Mouse (Mus musculus) testis, postnatal 10 days (tissue): ENCODE results near the gene Hadhb.

Source experiments
- DNase-seq: peaks from one replicate; pipeline ENCODE4 v3.0.0; 2021; ENCODE audit warnings: low spot score

Gene Hadhb

DNA sequence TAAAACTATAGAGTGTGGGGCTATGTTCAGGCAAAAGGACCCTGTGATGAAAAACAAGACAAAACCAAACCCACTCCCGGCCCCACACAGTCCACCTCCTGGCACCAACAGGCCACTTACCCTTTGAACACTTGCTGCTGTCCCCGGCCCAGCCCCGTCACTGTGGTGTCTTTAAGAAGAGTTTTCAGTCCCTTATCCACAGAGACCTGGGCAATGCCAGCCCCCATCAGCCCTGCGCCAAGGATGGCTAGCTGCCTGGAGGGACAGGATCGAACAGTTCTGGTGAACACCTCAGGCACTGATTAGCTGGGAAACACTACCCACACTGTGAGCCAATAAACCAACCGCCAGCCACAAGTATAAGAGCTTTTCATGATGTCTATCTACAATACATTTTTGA is 26.4 kb upstream of the Hadhb start:
- DNase-seq = no peak

- DNase-seq = no peak
Observed at GRCm38 (mm10) chr5:30131246-30131645, 23.8 kb upstream of the Hadhb start.

- DNase-seq = no peak
Observed at GRCm38 (mm10) chr5:30132173-30132572, 22.9 kb upstream of the Hadhb start.

GRCm38 (mm10) chr5:30135711-30136231 is 19.3 kb upstream of the Hadhb start:
- no peak for DNase-seq

- no peak for DNase-seq
Observed at GRCm38 (mm10) chr5:30137271-30137670, 17.8 kb upstream of the Hadhb start.

DNA sequence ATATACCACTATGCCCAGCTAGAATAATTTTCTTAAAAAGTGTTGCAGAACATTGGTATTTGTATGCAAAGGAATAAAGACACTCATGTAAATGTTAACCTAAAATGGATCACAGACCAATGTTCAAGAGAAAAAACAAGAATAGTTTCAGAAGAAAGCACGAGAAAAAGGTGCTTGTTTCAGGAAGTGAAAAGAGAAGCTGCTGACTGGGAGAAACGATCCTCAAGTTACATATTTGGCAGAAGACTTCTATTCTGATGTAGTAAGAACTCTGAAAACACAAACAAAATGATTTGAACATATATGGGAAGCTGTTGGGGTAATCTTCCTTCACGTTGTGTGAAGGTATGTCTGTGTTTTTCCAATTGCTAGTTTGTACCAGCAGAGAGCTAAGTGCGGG is 16.9 kb upstream of the Hadhb start:
- no peak for DNase-seq

DNA sequence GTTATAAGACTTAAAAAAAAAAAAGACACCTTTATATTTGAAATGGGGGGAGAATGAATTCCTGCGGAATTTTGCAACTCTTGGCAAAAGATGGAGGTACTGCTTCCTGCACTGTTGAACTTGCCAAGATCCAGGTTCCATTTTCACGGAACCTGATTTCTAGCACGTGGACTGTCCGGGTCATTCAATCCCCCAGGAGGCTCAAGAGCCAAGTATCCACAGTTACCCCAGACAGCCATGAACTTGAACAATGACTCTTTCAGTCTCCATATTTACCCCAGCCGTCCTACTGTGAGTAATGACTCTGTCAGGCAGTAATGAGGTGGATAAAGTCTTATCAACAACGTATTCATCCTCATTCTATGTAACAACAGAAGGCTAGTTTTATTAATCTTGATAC is 8.5 kb upstream of the Hadhb start:
- no peak for DNase-seq

DNA sequence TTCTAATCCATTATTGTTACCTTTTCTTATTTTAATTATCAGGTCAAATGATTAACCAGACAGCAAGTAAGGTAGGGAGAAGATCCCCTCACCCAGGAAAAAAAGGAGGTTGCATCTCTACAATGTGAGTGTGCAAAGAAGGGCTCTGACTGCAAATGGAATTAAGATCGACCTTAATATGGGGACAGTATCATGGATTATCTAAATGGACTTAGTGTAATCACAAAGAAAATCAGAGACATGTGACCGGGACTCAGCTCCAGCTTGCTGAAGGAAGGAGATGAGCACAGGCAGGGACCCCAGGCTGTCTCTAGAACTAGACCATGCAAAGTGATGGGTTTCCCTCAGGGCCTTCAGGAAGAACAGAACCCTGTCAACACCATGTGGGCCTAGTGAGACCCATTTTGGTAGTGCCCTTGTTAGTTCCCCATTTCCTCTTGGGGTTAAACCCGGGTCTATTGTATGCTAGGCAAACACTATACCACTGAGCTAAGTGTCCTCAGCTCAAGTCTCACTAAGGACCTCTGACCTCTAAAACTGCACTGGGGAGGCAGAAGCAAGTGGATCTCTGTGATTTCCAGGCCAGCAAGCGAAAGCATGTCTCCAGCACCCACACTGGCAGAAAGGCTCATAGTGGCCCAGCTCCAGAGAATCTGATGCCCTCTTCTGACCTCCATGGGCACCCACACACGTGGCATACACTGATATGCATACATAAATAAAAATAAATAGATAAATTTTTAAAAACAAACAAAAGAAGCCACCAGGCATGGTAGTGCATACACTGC is 6.7 kb upstream of the Hadhb start:
- no peak for DNase-seq

- DNase-seq = no peak
Observed at GRCm38 (mm10) chr5:30152007-30152406, 3.0 kb upstream of the Hadhb start.

- no peak for DNase-seq
Observed at GRCm38 (mm10) chr5:30152413-30152812, 2.6 kb upstream of the Hadhb start.

GRCm38 (mm10) chr5:30153222-30153621 is 1.8 kb upstream of the Hadhb start:
- no peak for DNase-seq

DNA sequence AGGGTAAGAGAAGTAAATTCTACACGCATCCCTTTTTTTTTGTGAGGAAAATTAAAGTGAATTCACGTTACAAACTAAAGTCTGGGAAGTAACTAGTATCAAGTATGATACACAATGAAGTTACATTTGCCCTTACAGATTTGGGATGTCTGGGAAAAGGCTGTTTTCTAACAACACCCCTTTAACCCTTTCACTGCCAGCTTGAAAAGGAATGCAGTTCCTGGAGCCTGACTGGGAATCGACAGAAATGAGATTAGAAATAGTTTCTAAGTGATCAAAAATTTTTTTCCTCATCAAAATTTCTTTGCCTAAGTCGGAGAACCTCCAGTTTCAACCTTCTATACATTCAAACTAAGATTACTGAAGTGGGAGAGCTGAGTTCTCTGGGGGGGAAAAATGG is 1.0 kb upstream of the Hadhb start:
- DNase-seq = no peak

GRCm38 (mm10) chr5:30155395-30155792 is 346 bp downstream of the Hadhb start:
- no peak for DNase-seq

- no peak for DNase-seq
Observed at GRCm38 (mm10) chr5:30155821-30156629, 977 bp downstream of the Hadhb start.

GRCm38 (mm10) chr5:30159601-30160000 is 4.6 kb downstream of the Hadhb start:
- no peak for DNase-seq

GRCm38 (mm10) chr5:30161836-30162235 is 6.8 kb downstream of the Hadhb start:
- no peak for DNase-seq

DNA sequence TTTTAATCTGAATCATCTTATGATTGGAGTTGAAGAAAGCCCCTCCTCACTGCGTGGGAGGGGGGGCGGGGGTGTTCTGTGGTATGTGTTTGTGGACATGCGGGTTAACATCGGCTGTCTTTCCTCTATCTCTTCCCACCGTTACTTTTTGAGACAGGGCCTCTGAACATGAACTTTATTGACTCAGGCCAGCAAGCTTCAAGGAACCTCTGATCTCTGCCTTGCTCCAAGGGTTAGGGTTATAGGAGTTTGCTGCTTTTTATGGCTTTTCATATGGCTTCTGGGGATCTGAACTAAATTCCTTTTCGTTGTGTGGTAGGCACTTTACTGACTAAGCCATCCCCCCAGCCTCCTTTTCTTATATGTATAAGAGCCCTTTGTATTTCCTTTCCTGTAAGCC is 7.3 kb downstream of the Hadhb start:
- DNase-seq = no peak

DNA sequence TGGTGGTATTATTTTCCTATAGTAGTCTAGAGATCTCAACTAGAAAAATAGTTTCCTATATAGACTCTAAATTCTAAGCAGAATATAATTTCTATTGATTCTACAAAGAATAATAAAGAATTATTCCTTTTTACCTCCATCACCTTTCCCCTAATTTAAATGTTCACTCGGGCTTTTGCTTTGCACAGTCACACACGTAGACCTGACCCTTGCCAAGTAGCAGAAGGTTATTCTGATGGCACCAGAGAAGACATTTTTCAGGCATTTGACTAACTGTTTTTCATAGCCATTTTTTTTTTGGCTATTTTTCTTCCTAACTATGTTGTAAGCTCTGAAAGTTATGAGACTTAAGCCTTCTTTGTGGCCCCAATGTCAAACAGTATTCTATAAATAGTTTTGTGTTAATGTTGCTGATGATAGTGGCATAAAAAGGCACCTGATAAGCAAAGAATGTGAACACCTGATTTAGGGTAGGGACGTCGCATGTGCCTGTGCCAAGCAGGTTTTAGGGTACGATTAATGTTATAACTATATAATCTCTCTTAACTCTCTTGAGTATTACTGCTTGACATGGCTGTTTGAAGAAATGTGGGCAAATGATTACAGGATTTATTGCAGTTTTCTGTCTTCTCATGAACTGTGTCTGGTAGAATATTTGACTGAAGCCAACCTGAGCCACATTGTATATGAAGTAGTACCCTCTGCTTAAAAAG is 10.3 kb downstream of the Hadhb start:
- no peak for DNase-seq

DNA sequence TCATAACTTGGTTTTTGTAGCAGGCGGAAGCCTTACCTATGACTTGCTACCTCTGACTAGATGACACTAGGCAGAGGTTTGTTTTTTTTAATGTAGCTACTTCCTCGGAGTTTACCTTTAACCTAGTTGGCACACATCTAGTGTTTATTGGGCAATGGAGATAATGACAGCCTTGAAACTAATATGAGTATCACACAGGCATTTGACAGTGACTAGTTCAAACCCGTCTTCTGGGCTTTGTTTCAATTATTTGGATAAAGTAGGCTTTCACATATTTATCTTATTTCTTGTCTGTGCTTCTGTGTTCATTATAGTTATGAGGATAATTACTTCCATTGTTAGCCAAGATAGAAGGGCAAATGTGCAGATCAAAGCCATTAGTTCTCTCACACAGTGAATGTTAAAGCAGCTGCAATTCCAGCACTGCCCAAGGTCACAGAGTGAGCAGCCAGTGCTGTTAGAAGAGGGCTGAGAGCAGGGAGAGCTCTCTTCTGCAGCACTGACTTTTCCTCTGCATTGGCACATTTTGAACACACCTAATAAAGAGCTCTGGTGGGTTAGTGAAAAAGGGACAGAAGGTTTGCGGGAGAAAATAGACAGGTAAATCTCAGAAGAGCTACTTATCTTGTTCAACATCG is 15.4 kb downstream of the Hadhb start:
- DNase-seq = no peak

GRCm38 (mm10) chr5:30172115-30172514 is 17.1 kb downstream of the Hadhb start:
- no peak for DNase-seq

GRCm38 (mm10) chr5:30172931-30173692 is 18.1 kb downstream of the Hadhb start:
- no peak for DNase-seq
